Mouse (Mus musculus): Measurements from ENCODE around the gene T2. TPM values are rescaled to one million over a fixed set of nuclear protein-coding genes. Genes with fewer than 3 reads are reported as not detected.

Gene T2
- polyA plus RNA-seq, 1 experiment from 2014 or later, result 0.20 TPM

GRCm38 (mm10) chr17:8455196-8455595, 99.4 kb downstream of the T2 start:
- Histone ChIP-seq H3K36me3 (ENCODE audit: insufficient read depth) (no peaks in the 10 kb centered on the region), H3K9ac (no peak overlapping the region), H3K9me3 (ENCODE audit: low read depth, low read length) (no peaks in the 10 kb centered on the region), H3K4me2 (no peak overlapping the region), H3K27me3 (ENCODE audit: insufficient read depth, low read length) (no peaks in the 10 kb centered on the region), H3K27ac (ENCODE audit: low read depth) (no peak overlapping the region), H3K4me1 (ENCODE audit: insufficient read depth) (no peaks in the 10 kb centered on the region), H3K4me3 (ENCODE audit: low read depth, low read length) (no peak overlapping the region)
- no peak for TF ChIP-seq CTCF (IDR thresholded peaks at IDR 0.05; ENCODE audit: low read depth)
- ATAC-seq (ENCODE audit: insufficient read depth), result no peak
- DNase-seq, result no peak
- 41% methylated on average over 6 of the region's 6 CpGs for WGBS

GRCm38 (mm10) chr17:8455601-8456000, 99.8 kb downstream of the T2 start:
- H3K4me3 ChIP-seq (ENCODE audit: low read depth, low read length), result no peak overlapping the region
- no peak for DNase-seq
- no peaks in the 10 kb centered on the region for H3K9me3 ChIP-seq (ENCODE audit: low read depth, low read length)
- no peak overlapping the region for H3K4me2 ChIP-seq
- no peak overlapping the region for H3K9ac ChIP-seq
- no peak for ATAC-seq (ENCODE audit: insufficient read depth)
- H3K36me3 ChIP-seq (ENCODE audit: insufficient read depth), result no peaks in the 10 kb centered on the region
- 57% methylated on average over 7 of the region's 7 CpGs for WGBS
- H3K27ac ChIP-seq (ENCODE audit: low read depth), result no peak overlapping the region
- H3K27me3 ChIP-seq (ENCODE audit: insufficient read depth, low read length), result no peaks in the 10 kb centered on the region
- no peaks in the 10 kb centered on the region for H3K4me1 ChIP-seq (ENCODE audit: insufficient read depth)
- no peak for TF ChIP-seq CTCF (IDR thresholded peaks at IDR 0.05; ENCODE audit: low read depth)

GRCm38 (mm10) chr17:8456856-8457460, 101.2 kb downstream of the T2 start:
- no peaks in the 10 kb centered on the region for H3K27me3 ChIP-seq (ENCODE audit: insufficient read depth, low read length)
- WGBS, result 31% methylated on average over 9 of the region's 9 CpGs
- H3K4me2 ChIP-seq, result no peak overlapping the region
- H3K36me3 ChIP-seq (ENCODE audit: insufficient read depth), result no peaks in the 10 kb centered on the region
- ATAC-seq (ENCODE audit: insufficient read depth) (no peak), DNase-seq (no peak)
- no peaks in the 10 kb centered on the region for H3K4me1 ChIP-seq (ENCODE audit: insufficient read depth)
- H3K9ac ChIP-seq, result no peak overlapping the region
- H3K9me3 ChIP-seq (ENCODE audit: low read depth, low read length), result no peaks in the 10 kb centered on the region
- H3K27ac ChIP-seq (ENCODE audit: low read depth), result no peak overlapping the region
- no peak for TF ChIP-seq CTCF (IDR thresholded peaks at IDR 0.05; ENCODE audit: low read depth)
- no peak overlapping the region for H3K4me3 ChIP-seq (ENCODE audit: low read depth, low read length)

GRCm38 (mm10) chr17:8461568-8461967, 105.8 kb downstream of the T2 start:
- ATAC-seq (ENCODE audit: insufficient read depth) (no peak), DNase-seq (peak; percentile 74)
- Histone ChIP-seq H3K4me2 (no peak overlapping the region), H3K4me1 (ENCODE audit: insufficient read depth) (no peaks in the 10 kb centered on the region), H3K4me3 (ENCODE audit: low read depth, low read length) (no peak overlapping the region), H3K9ac (no peak overlapping the region), H3K27me3 (ENCODE audit: insufficient read depth, low read length) (no peaks in the 10 kb centered on the region), H3K27ac (ENCODE audit: low read depth) (no peak overlapping the region), H3K36me3 (ENCODE audit: insufficient read depth) (no peaks in the 10 kb centered on the region), H3K9me3 (ENCODE audit: low read depth, low read length) (no peaks in the 10 kb centered on the region)
- peak; percentile 73 for TF ChIP-seq CTCF (IDR thresholded peaks at IDR 0.05; ENCODE audit: low read depth)
- WGBS, result 1% methylated on average over 4 of the region's 4 CpGs

- Histone ChIP-seq H3K27me3 (ENCODE audit: insufficient read depth, low read length) (no peaks in the 10 kb centered on the region), H3K4me1 (ENCODE audit: insufficient read depth) (no peaks in the 10 kb centered on the region), H3K9me3 (ENCODE audit: low read depth, low read length) (no peaks in the 10 kb centered on the region), H3K27ac (ENCODE audit: low read depth) (no peak overlapping the region), H3K36me3 (ENCODE audit: insufficient read depth) (no peaks in the 10 kb centered on the region), H3K4me2 (no peak overlapping the region), H3K4me3 (ENCODE audit: low read depth, low read length) (no peak overlapping the region), H3K9ac (no peak overlapping the region)
- peak; percentile 65; the same call in 1 of the 2 replicates for ATAC-seq (ENCODE audit: insufficient read depth)
- WGBS, result 22% methylated on average over 9 of the region's 9 CpGs
- peak; percentile 89 for TF ChIP-seq CTCF (IDR thresholded peaks at IDR 0.05; ENCODE audit: low read depth)
- peak; percentile 94 for DNase-seq
These were observed 107.8 kb downstream of the T2 start for GRCm38 (mm10) chr17:8463482-8464128.

- DNase-seq (no peak), ATAC-seq (ENCODE audit: insufficient read depth) (no peak)
- H3K9ac ChIP-seq, result no peak overlapping the region
- WGBS, result 91% methylated on average over 3 of the region's 3 CpGs
- no peak overlapping the region for H3K27ac ChIP-seq (ENCODE audit: low read depth)
- H3K27me3 ChIP-seq (ENCODE audit: insufficient read depth, low read length), result peaks cover 5% of the 10 kb centered on the region; the same call in 1 of the 2 replicates
- no peaks in the 10 kb centered on the region for H3K36me3 ChIP-seq (ENCODE audit: insufficient read depth)
- H3K4me1 ChIP-seq (ENCODE audit: insufficient read depth), result no peaks in the 10 kb centered on the region
- H3K4me2 ChIP-seq, result no peak overlapping the region
- H3K4me3 ChIP-seq (ENCODE audit: low read depth, low read length), result no peak overlapping the region
- TF ChIP-seq CTCF (IDR thresholded peaks at IDR 0.05; ENCODE audit: low read depth), result no peak
- H3K9me3 ChIP-seq (ENCODE audit: low read depth, low read length), result no peaks in the 10 kb centered on the region
These were observed 112.0 kb downstream of the T2 start for GRCm38 (mm10) chr17:8467771-8468170.

- H3K27ac ChIP-seq (ENCODE audit: low read depth), result no peak overlapping the region
- H3K27me3 ChIP-seq (ENCODE audit: insufficient read depth, low read length), result peaks cover 5% of the 10 kb centered on the region; the same call in 1 of the 2 replicates
- WGBS, result 16% methylated on average over 19 of the region's 19 CpGs
- TF ChIP-seq CTCF (IDR thresholded peaks at IDR 0.05; ENCODE audit: low read depth), result peak; percentile 92
- H3K4me2 ChIP-seq, result no peak overlapping the region
- no peak overlapping the region for H3K4me3 ChIP-seq (ENCODE audit: low read depth, low read length)
- H3K9ac ChIP-seq, result no peak overlapping the region
- H3K9me3 ChIP-seq (ENCODE audit: low read depth, low read length), result no peaks in the 10 kb centered on the region
- no peaks in the 10 kb centered on the region for H3K4me1 ChIP-seq (ENCODE audit: insufficient read depth)
- no peaks in the 10 kb centered on the region for H3K36me3 ChIP-seq (ENCODE audit: insufficient read depth)
- peak; percentile 92 for DNase-seq
- peak; percentile 76; the same call in 1 of the 2 replicates for ATAC-seq (ENCODE audit: insufficient read depth)
These were observed 113.0 kb downstream of the T2 start for GRCm38 (mm10) chr17:8468716-8469344.

Other genes with a start within 250 kb of the T2 start
- not detected in 2 replicates for gene Gm49673, start 208.2 kb upstream of the T2 start, polyA plus RNA-seq (2014; fragmentation: Nextera tagmentation; extraction: Ambion mirVana)
- gene Rnaset2a, start 207.9 kb upstream of the T2 start, polyA plus RNA-seq (2014; fragmentation: Nextera tagmentation; extraction: Ambion mirVana), result 28.4 and 32.2 TPM in 2 replicates
- gene Fgfr1op, start 190.5 kb upstream of the T2 start, polyA plus RNA-seq (2014; fragmentation: Nextera tagmentation; extraction: Ambion mirVana), result 39.4 and 40.7 TPM in 2 replicates
- not detected in 2 replicates for gene Ccr6, start 119.9 kb upstream of the T2 start, polyA plus RNA-seq (2014; fragmentation: Nextera tagmentation; extraction: Ambion mirVana)
- 154 and 160 TPM in 2 replicates for gene Mpc1, start 73.1 kb upstream of the T2 start, polyA plus RNA-seq (2014; fragmentation: Nextera tagmentation; extraction: Ambion mirVana)
- gene Sft2d1, start 44.9 kb upstream of the T2 start, polyA plus RNA-seq (2014; fragmentation: Nextera tagmentation; extraction: Ambion mirVana), result 61.0 and 67.4 TPM in 2 replicates
- gene Prr18, start 18.5 kb upstream of the T2 start, polyA plus RNA-seq (2014; fragmentation: Nextera tagmentation; extraction: Ambion mirVana), result 2.1 and 2.3 TPM in 2 replicates
- 0.34 and 0.45 TPM in 2 replicates for gene T, start 78.4 kb downstream of the T2 start, polyA plus RNA-seq (2014; fragmentation: Nextera tagmentation; extraction: Ambion mirVana)
- 2.6 and 3.4 TPM in 2 replicates for gene Pde10a, start 169.4 kb downstream of the T2 start, polyA plus RNA-seq (2014; fragmentation: Nextera tagmentation; extraction: Ambion mirVana)
- gene Gm17087, start 211.0 kb downstream of the T2 start, polyA plus RNA-seq (2014; fragmentation: Nextera tagmentation; extraction: Ambion mirVana), result not detected in 2 replicates